Mouse (Mus musculus) C2C12 (cell line): Measurements from ENCODE around the gene Cux1.

Experiments
- CEBPB ChIP-seq: IDR thresholded peaks from one replicate; pipeline ENCODE4 v1.6.1; 2011; ENCODE audit warnings: low read depth, mild to moderate bottlenecking, control low read depth, moderate library complexity
- CTCF ChIP-seq: IDR thresholded peaks from one replicate; pipeline ENCODE4 v1.5.1; 2011; ENCODE audit not compliant: control insufficient read depth, insufficient read depth, insufficient read length
- FOSL1 ChIP-seq: IDR thresholded peaks from one replicate; pipeline ENCODE4 v1.8.0; 2011; ENCODE audit warnings: mild to moderate bottlenecking, low read length; ENCODE audit not compliant: poor library complexity, insufficient read depth, severe bottlenecking
- MAX ChIP-seq: IDR thresholded peaks from one replicate; pipeline ENCODE4 v1.6.1; 2011; ENCODE audit warnings: mild to moderate bottlenecking, control low read depth
- USF1 ChIP-seq: IDR thresholded peaks from one replicate; pipeline ENCODE4 v1.6.1; 2011; ENCODE audit warnings: low read depth, mild to moderate bottlenecking, control low read depth, moderate library complexity

DNA sequence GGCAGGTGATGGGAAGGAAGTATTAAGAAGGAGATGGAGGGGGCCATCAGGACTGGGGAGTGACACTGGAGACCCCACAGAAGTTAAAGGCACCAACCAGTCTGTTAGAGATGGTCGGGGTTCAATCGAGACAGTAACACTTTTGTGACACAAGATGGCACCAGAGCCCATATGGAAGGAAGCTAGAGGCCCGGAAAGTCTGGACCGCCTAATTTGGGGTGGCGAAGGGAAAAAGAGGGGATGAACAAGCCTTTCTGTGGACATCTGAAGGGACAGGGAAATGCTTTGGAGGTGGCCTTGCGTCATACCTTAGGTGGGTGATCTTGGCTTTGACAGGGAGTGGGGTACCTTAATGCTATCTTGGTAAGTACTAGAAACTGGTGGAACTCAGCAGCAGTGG is 285.9 kb downstream of the Cux1 start:
- TF ChIP-seq FOSL1 (no peak), CTCF (no peak), USF1 (no peak), MAX (no peak), CEBPB (no peak)
